Mouse (Mus musculus) limb, embryonic 14.5 days (tissue): ENCODE data around the gene Ror1. TPM values are rescaled to one million over a fixed set of nuclear protein-coding genes. Genes with fewer than 3 reads are reported as not detected.
A peak's percentile ranks its signal among the peaks of the same experiment; 100 is the strongest.

Source experiments
- ATAC-seq: fragments of 200-750 bp; cut with Nextera tagmentation; 2 replicates; pipeline ENCODE4 v1.8.0; 2017; ENCODE audit warnings: low read depth, moderate number of reproducible peaks, moderate TSS enrichment; ENCODE audit not compliant: low FRiP score
- DNase-seq: peaks from one replicate; pipeline ENCODE4 v3.0.0-alpha.2; 2015; ENCODE audit warnings: low spot score
- H3K27ac ChIP-seq: fragments of 300-500 bp; sonication (generic); replicated peaks from 2 replicates; pipeline ENCODE4 v1.5.1; 2014; ENCODE audit warnings: low read depth, mild to moderate bottlenecking, low read length, moderate library complexity, mixed read lengths
- H3K27me3 ChIP-seq: fragments of 300-500 bp; sonication (generic); 2 replicates; pipeline ENCODE4 v1.6.1; 2014; ENCODE audit warnings: low read length, mixed read lengths; ENCODE audit not compliant: control insufficient read depth, insufficient read depth
- H3K36me3 ChIP-seq: fragments of 300-500 bp; sonication (generic); 2 replicates; pipeline ENCODE4 v1.6.1; 2014; ENCODE audit warnings: mild to moderate bottlenecking, low read length, moderate library complexity, mixed read lengths; ENCODE audit not compliant: control insufficient read depth, insufficient read depth
- H3K4me1 ChIP-seq: fragments of 300-500 bp; sonication (generic); 2 replicates; pipeline ENCODE4 v1.6.1; 2014; ENCODE audit warnings: antibody characterized with exemption, low read length, mixed read lengths; ENCODE audit not compliant: control insufficient read depth, insufficient read depth
- H3K4me2 ChIP-seq: fragments of 300-500 bp; sonication (generic); replicated peaks from 2 replicates; pipeline ENCODE4 v1.6.1; 2014; ENCODE audit warnings: low read depth, mild to moderate bottlenecking, low read length, moderate library complexity; ENCODE audit not compliant: severe bottlenecking
- H3K4me3 ChIP-seq: fragments of 300-500 bp; sonication (generic); replicated peaks from 2 replicates; pipeline ENCODE4 v1.5.1; 2014; ENCODE audit warnings: low read length
- H3K9ac ChIP-seq: fragments of 300-500 bp; sonication (generic); 2 replicates; pipeline ENCODE4 v1.6.1; 2014; ENCODE audit warnings: mild to moderate bottlenecking, low read depth, low read length, moderate library complexity; ENCODE audit not compliant: severe bottlenecking
- H3K9me3 ChIP-seq: fragments of 300-500 bp; sonication (generic); 2 replicates; pipeline ENCODE4 v1.6.1; 2016; ENCODE audit warnings: low read length; ENCODE audit not compliant: control insufficient read depth
- POLR2A ChIP-seq: fragments of 200-500 bp; IDR thresholded peaks from 2 replicates; pipeline ENCODE4 v1.8.0; 2012; ENCODE audit warnings: inconsistent platforms, mild to moderate bottlenecking, moderate library complexity, borderline replicate concordance; ENCODE audit not compliant: insufficient read depth, insufficient read length; ENCODE audit errors: extremely low read depth
- WGBS: fragments of 180-500 bp; shearing (Covaris S2); extraction: QIAGEN DNeasy Blood & Tissue Kit; methylation state at CpG from one replicate; pipeline ENCODE4 v1.1.7; 2014; 5-methylcytosine and 5-hydroxymethylcytosine counted together
- polyA plus RNA-seq, 2 experiments: library from polyadenylated mRNA; depleted of rRNA in 1 of 2; stranded (reverse) in 1 of 2; unstranded in 1 of 2; fragments of >200 nt; fragmentation: Nextera tagmentation in 1 of 2; extraction: Ambion mirVana in 1 of 2; gene quantifications; 2 replicates each; pipeline versions ENCODE4 v1.2.1 to v1.2.3; 2012 to 2014

The Ror1 gene
- polyA plus RNA-seq, 2 experiments: 8.6 to 12.0 TPM

DNA sequence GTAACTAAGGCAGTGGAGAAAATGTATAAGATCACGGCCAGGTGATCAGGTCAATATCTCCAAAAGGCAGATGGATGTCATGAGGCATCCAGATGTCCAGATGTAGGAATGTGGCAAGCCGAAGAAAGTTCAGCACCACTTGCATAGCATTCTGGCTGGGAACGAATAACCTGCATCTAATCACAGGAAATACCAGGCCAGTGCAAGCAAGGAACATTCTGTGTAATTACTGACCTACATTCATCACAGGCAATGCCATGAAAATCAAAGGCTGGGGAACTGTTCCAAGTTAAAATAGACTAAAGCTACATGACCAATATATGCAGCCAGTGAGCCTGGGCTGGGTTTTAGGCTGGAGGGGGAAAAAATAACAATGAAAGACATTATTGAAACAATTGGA, 140.7 kb downstream of the Ror1 start:
- ATAC-seq: no peak; the same call in 1 of the 2 replicates
- Histone ChIP-seq H3K36me3 (no peaks in the 10 kb centered on the region), H3K4me2 (no peak overlapping the region), H3K4me3 (no peak overlapping the region), H3K9ac (no peak overlapping the region), H3K27ac (no peak overlapping the region), H3K27me3 (no peaks in the 10 kb centered on the region), H3K9me3 (no peaks in the 10 kb centered on the region), H3K4me1 (peaks cover 10% of the 10 kb centered on the region; the same call in 1 of the 2 replicates)
- no peak for TF ChIP-seq POLR2A
- 16% methylated on average over 3 of the region's 3 CpGs for WGBS
- DNase-seq: peak; percentile 62

DNA sequence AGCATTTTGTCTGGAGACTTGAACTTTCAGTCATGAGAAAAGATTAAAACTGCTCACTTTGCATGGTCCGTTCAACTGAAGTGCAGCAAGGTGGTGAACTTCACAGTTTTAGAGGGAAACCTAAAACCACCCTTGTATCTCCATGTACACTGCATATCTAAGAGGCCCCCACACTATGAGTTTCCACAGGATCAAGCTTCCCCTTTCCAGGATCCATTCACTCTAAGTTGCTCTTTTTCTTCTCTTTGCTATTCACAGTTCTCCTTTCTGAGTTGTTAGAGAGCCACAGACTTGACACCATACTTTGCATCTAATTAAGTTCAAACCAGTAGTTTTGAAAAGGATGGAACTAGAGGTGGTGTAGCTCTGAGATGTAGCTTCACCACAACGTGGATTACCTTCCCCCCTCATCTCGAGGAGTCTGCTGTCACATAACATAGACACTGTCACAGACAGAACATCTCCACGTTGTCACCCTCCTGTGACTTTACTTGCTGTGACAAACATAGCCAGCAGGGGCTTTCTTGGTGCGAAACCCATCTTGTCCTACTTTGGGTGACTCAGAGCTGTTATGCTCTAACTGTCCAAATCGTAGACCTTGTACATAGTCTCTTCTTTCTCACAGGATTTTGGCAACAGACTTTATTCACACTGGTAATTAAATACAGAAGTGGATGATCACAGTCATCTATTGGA, 146.6 kb downstream of the Ror1 start:
- DNase-seq: no peak
- no peak overlapping the region for H3K4me2 ChIP-seq
- H3K4me3 ChIP-seq: no peak overlapping the region
- no peak for ATAC-seq
- H3K4me1 ChIP-seq: no peaks in the 10 kb centered on the region
- no peak overlapping the region for H3K9ac ChIP-seq
- TF ChIP-seq POLR2A: no peak
- H3K27ac ChIP-seq: no peak overlapping the region
- H3K27me3 ChIP-seq: no peaks in the 10 kb centered on the region
- no peaks in the 10 kb centered on the region for H3K9me3 ChIP-seq
- no peaks in the 10 kb centered on the region for H3K36me3 ChIP-seq
- 72% methylated on average over 6 of the region's 6 CpGs for WGBS

DNA sequence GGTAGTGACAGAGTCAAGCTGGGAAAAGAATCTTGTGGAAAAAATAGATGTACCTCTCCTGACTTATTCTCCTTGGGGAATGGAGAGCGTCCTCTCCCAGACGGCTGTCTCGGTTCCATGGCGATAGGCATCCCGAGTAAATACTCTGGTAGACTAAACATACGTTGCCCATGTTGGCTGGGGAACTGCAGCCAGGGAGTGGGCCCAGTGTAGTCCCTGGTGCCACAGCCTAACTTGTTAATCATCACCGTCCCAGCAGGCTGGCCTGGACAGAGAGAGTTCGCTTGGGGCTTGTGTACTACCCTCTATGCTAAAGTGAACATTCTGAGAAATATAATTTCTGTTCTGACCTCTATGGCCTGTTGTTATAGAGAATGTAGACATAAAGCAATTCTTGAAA, 148.7 kb downstream of the Ror1 start:
- ATAC-seq (no peak), DNase-seq (no peak)
- WGBS: 79% methylated on average over 8 of the region's 8 CpGs
- H3K27ac ChIP-seq: no peak overlapping the region
- no peaks in the 10 kb centered on the region for H3K27me3 ChIP-seq
- H3K4me1 ChIP-seq: no peaks in the 10 kb centered on the region
- H3K4me3 ChIP-seq: no peak overlapping the region
- H3K36me3 ChIP-seq: no peaks in the 10 kb centered on the region
- H3K9ac ChIP-seq: no peak overlapping the region
- H3K4me2 ChIP-seq: no peak overlapping the region
- no peak for TF ChIP-seq POLR2A
- no peaks in the 10 kb centered on the region for H3K9me3 ChIP-seq

DNA sequence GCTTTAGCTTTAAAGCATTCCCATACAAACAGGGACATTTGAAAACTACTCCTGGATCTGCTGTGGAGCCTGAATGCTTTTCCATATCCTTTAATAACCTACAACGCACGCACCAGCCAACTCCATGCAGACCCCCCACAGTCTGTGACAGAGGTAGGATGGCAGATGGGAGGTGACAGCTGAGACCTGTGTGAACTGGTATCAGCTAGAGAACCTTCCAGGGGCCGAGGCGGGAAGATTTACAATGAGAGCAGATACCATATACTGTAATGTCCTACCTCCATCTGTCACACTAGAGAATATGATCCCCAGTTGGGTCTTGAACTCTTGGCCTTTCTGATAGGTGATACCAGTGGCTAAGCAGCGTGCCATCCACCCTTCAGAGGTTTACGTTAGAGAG, 149.1 kb downstream of the Ror1 start:
- TF ChIP-seq POLR2A: no peak
- Histone ChIP-seq H3K27ac (no peak overlapping the region), H3K27me3 (no peaks in the 10 kb centered on the region), H3K36me3 (no peaks in the 10 kb centered on the region), H3K4me1 (no peaks in the 10 kb centered on the region), H3K4me3 (no peak overlapping the region), H3K9me3 (no peaks in the 10 kb centered on the region), H3K9ac (no peak overlapping the region), H3K4me2 (no peak overlapping the region)
- DNase-seq: no peak
- WGBS: 69% methylated on average over 6 of the region's 6 CpGs
- no peak for ATAC-seq

DNA sequence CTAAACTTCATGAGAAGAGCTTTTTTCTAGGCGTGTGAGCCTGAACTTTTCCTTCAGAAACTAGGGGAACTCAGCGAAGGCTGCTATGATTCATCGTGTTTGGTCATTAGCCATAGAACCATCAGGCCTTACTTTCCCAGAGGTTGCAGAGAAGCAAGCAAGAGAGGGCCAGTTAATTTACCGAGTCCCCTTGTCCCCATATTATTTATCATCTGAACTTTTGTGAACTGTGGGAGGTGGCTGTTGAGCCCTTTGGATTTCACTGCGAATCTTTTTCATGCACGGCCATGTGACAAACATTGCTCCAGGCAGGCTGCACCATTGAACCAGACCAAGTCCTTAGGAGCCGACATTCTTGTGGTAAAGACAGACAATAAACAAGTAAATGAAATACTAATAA, 152.2 kb downstream of the Ror1 start:
- Histone ChIP-seq H3K9ac (no peak overlapping the region), H3K9me3 (no peaks in the 10 kb centered on the region), H3K27me3 (no peaks in the 10 kb centered on the region), H3K36me3 (no peaks in the 10 kb centered on the region), H3K27ac (no peak overlapping the region), H3K4me2 (no peak overlapping the region), H3K4me3 (no peak overlapping the region), H3K4me1 (no peaks in the 10 kb centered on the region)
- TF ChIP-seq POLR2A: no peak
- ATAC-seq: no peak
- 58% methylated on average over 7 of the region's 7 CpGs for WGBS
- no peak for DNase-seq
